Mouse (Mus musculus) lung, embryonic 16.5 days (tissue): ENCODE measurements at regions not wholly inside any gene's neighbourhood (a gene's known extent, or its start where the extent isn't known, plus 50 kb on each side); places are given as distances from the start of the nearest gene placed in this dataset.

Experiments used
- ATAC-seq: fragments of 200-750 bp; cut with Nextera tagmentation; 2 replicates; pipeline ENCODE4 v1.8.0; 2017; ENCODE audit warnings: low read depth, mild to moderate bottlenecking, moderate library complexity
- H3K27ac ChIP-seq: fragments of 300-500 bp; sonication (generic); 2 replicates; pipeline ENCODE4 v1.5.1; 2014; ENCODE audit warnings: mild to moderate bottlenecking, control low read depth, low read length
- H3K27me3 ChIP-seq: fragments of 300-500 bp; sonication (generic); 2 replicates; pipeline ENCODE4 v1.6.1; 2014; ENCODE audit warnings: low read depth, low read length, mixed read lengths; ENCODE audit not compliant: control insufficient read depth, insufficient read depth
- H3K36me3 ChIP-seq: fragments of 300-500 bp; sonication (generic); 2 replicates; pipeline ENCODE4 v1.6.1; 2014; ENCODE audit warnings: low read length; ENCODE audit not compliant: control insufficient read depth, insufficient read depth
- H3K4me1 ChIP-seq: fragments of 300-500 bp; sonication (generic); replicated peaks from 2 replicates; pipeline ENCODE4 v1.6.1; 2014; ENCODE audit warnings: low read length, mixed read lengths; ENCODE audit not compliant: control insufficient read depth, insufficient read depth
- H3K4me2 ChIP-seq: fragments of 300-500 bp; sonication (generic); 2 replicates; pipeline ENCODE4 v1.6.1; 2014; ENCODE audit warnings: low read depth, low read length, control low read depth
- H3K4me3 ChIP-seq: fragments of 300-500 bp; sonication (generic); 2 replicates; pipeline ENCODE4 v1.5.1; 2014; ENCODE audit warnings: mild to moderate bottlenecking, low read length, control low read depth
- H3K9ac ChIP-seq: fragments of 300-500 bp; sonication (generic); 2 replicates; pipeline ENCODE4 v1.6.1; 2014; ENCODE audit warnings: low read length, control low read depth
- H3K9me3 ChIP-seq: fragments of 300-500 bp; sonication (generic); 2 replicates; pipeline ENCODE4 v1.6.1; 2016; ENCODE audit warnings: low read length; ENCODE audit not compliant: control insufficient read depth
- WGBS: fragments of 180-500 bp; shearing (Covaris S2); extraction: QIAGEN DNeasy Blood & Tissue Kit; methylation state at CpG from one replicate; pipeline ENCODE4 v1.1.7; 2014; 5-methylcytosine and 5-hydroxymethylcytosine counted together

DNA sequence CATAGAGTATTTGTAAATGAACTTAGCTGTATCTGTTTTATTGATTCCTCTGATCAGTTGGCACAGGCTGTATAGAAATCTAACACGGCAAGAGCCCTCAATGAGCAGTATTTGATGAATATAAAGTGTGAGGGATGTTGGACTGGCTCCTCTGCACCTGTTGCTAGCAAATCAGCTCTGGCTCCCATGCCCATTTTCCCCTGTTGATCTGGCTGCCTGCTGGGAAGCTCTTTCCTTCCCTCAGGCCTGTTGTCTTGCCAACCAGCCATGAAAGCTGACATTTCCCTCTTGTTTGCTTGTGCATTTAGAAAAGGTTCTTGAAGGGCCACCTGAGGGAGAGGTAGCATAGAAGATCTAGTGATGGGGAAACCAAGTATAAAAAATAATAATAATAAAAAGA lies 1216.2 kb upstream of the Slc10a2 start:
- Histone ChIP-seq H3K27me3 (no peaks in the 10 kb centered on the region), H3K9me3 (no peaks in the 10 kb centered on the region), H3K4me2 (no peak overlapping the region), H3K27ac (no peak overlapping the region), H3K4me3 (no peak overlapping the region), H3K4me1 (no peaks in the 10 kb centered on the region), H3K9ac (no peak overlapping the region), H3K36me3 (no peaks in the 10 kb centered on the region)
- ATAC-seq: no peak
- 67% methylated on average over 1 of the region's 1 CpGs for WGBS

GRCm38 (mm10) chr8:6315162-6315845 lies 1210.2 kb upstream of the Slc10a2 start:
- H3K27me3 ChIP-seq: no peaks in the 10 kb centered on the region
- no peak overlapping the region for H3K4me2 ChIP-seq
- H3K9ac ChIP-seq: no peak overlapping the region
- no peaks in the 10 kb centered on the region for H3K9me3 ChIP-seq
- H3K4me3 ChIP-seq: no peak overlapping the region
- ATAC-seq: no peak
- no peaks in the 10 kb centered on the region for H3K4me1 ChIP-seq
- no peaks in the 10 kb centered on the region for H3K36me3 ChIP-seq
- 47% methylated on average over 4 of the region's 4 CpGs for WGBS
- H3K27ac ChIP-seq: no peak overlapping the region

- ATAC-seq: no peak
Measured at GRCm38 (mm10) chr8:6288889-6289288, 1183.7 kb upstream of the Slc10a2 start.

GRCm38 (mm10) chr8:6279903-6280302 lies 1174.8 kb upstream of the Slc10a2 start:
- Histone ChIP-seq H3K4me3 (no peak overlapping the region), H3K4me2 (no peak overlapping the region), H3K9ac (no peak overlapping the region), H3K4me1 (no peaks in the 10 kb centered on the region), H3K27me3 (no peaks in the 10 kb centered on the region), H3K27ac (no peak overlapping the region), H3K36me3 (no peaks in the 10 kb centered on the region), H3K9me3 (no peaks in the 10 kb centered on the region)
- 86% methylated on average over 1 of the region's 1 CpGs for WGBS
- ATAC-seq: no peak

More at GRCm38 (mm10) chr8:6288889-6289288, 1183.7 kb upstream of the Slc10a2 start:
- Histone ChIP-seq H3K4me1 (no peaks in the 10 kb centered on the region), H3K4me3 (no peak overlapping the region), H3K27ac (no peak overlapping the region), H3K9me3 (no peaks in the 10 kb centered on the region), H3K4me2 (no peak overlapping the region), H3K36me3 (no peaks in the 10 kb centered on the region), H3K9ac (no peak overlapping the region), H3K27me3 (no peaks in the 10 kb centered on the region)
- WGBS: 64% methylated on average over 3 of the region's 3 CpGs
